Mouse (Mus musculus) heart, postnatal 25 days (tissue): ENCODE results near the gene Cldn22. TPM values are rescaled to one million over a fixed set of nuclear protein-coding genes. Genes with fewer than 3 reads are reported as not detected.

Source experiments
- DNase-seq: peaks from one replicate; pipeline ENCODE4 v3.0.0; 2022; ENCODE audit warnings: low spot score
- intact Hi-C: fragments of 180-260 bp; cut with DNase I; formaldehyde crosslinking; loops from one replicate; pipeline ENCODE4 v1.15.1; 2025
- total RNA-seq, 2 experiments: library from RNA; stranded (reverse); gene quantifications; 2 replicates each; pipeline ENCODE4 v1.2.3; 2021

Cldn22 gene
- total RNA-seq, 2 experiments from 2014 or later = not detected

- intact Hi-C loops = loop anchor here (5.0 kb wide), 1 partner anchor 85 kb away; no protein-coding TSS in a partner anchor
Measured at GRCm38 (mm10) chr8:47826911-47827310, 2.6 kb downstream of the Cldn22 start.

DNA sequence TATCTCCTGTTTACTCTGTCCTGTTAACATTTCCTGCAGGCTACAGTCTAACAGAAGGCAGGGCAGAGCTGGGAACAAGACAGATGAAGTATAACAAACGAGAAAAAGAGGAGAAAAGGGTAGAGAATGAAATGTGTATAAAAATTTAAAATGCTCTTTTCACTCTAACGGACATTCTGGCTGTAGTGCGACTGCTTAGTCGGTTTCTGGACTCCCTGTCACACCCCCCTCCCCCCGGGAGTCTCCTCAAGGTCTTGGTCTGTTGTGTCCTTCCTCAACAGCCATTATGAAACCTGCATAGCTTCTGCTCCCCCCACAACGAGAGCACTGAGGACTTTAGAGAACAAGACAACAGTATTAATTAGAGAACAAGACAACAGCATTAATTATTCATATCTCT lies 8.3 kb downstream of the Cldn22 start:
- intact Hi-C loops = no loop called here
- DNase-seq = no peak

More at GRCm38 (mm10) chr8:47826911-47827310, 2.6 kb downstream of the Cldn22 start:
- DNase-seq = no peak

- DNase-seq = no peak
- intact Hi-C loops = no loop called here
Measured at GRCm38 (mm10) chr8:47833944-47834343, 9.7 kb downstream of the Cldn22 start.

DNA sequence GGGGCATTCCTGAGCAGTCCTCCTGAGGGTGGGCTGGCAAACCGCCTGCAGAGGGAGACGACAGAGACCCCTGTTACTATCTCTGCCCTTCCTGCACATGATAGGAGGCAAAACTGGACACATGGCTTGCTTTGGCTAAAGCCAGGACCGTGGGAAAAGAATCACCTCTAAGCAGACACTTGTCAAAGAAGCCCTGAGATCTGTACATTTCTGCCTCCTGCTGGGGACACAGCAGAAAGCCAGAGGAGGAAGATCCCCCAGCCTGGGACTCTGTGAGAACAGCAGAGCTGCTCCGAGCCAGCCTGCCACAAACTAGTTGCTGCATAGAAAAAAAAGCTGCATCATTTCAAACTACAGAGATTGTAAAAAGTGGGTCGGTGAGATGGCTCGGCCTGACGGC lies 18.8 kb downstream of the Cldn22 start:
- intact Hi-C loops = loop anchor here (2.0 kb wide), 1 partner anchor 100 kb away; no protein-coding TSS in a partner anchor
- DNase-seq = no peak

DNA sequence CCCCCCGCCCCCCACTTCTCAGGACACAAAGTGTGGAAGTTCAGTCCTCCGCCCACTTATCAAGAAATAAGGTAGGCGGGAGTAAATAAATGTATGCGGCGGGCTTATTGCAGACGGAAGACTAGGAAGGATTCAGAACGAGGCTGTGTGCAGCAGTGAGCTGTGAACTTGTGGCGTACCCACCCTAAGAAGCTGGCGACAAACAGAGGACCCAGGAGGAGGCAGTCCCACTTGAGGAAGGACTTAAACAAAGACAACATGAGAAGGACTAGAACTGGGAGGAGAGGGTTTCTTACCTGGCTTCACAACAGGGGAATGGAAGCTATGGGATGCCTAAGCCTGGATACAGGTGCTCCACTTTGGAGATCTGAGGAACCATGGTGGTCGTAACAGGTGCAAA lies 19.4 kb downstream of the Cldn22 start:
- intact Hi-C loops = loop anchor here (2.0 kb wide), 1 partner anchor 101 kb away; no protein-coding TSS in a partner anchor
- no peak for DNase-seq

- no peak for DNase-seq
- intact Hi-C loops = no loop called here
Measured at GRCm38 (mm10) chr8:47845956-47846355, 21.7 kb downstream of the Cldn22 start.

GRCm38 (mm10) chr8:47847161-47847560 lies 22.9 kb downstream of the Cldn22 start:
- intact Hi-C loops = no loop called here
- no peak for DNase-seq

DNA sequence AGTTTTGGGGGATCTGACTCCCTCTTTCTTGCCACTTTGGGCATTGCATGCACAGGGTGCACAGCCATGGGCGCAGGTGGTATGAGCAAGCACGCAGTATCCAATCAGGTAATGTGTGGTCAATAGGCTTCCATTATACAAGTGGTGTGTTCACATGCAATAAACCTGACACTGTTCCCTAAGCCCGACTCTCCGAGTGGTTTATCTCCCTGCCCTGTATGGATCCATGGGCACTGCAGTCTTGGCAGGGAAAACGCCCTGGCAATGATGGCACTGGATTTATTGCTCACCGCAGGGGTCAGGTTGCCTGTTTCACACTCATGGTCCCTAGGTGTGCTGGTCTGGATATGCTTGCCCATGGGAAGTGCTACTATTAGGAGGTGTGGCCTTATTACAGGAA lies 23.6 kb downstream of the Cldn22 start:
- intact Hi-C loops = no loop called here

DNA sequence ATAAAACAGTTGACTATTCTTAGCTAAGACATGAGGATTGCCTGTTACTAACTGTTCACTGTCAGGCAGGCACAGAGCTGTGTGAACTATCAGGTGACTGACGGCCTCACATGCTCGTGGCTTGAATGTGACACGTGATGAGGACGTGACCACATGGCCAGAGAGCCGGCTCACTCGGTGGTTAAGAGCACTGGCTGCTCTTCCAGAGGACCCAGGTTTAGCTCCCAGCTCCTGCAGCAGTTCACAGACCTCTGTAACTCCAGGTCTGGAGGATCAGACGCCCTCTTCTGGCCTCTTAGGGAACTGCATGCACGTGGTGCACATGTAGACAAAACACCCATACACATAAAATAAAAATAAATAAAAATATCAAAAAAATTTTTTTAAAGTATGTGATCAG lies 25.6 kb downstream of the Cldn22 start:
- intact Hi-C loops = no loop called here
- no peak for DNase-seq

More for the DNA sequence above, 23.6 kb downstream of the Cldn22 start:
- DNase-seq = no peak

GRCm38 (mm10) chr8:47851824-47852502 lies 27.7 kb downstream of the Cldn22 start:
- DNase-seq = peak; percentile 60
- intact Hi-C loops = no loop called here

DNA sequence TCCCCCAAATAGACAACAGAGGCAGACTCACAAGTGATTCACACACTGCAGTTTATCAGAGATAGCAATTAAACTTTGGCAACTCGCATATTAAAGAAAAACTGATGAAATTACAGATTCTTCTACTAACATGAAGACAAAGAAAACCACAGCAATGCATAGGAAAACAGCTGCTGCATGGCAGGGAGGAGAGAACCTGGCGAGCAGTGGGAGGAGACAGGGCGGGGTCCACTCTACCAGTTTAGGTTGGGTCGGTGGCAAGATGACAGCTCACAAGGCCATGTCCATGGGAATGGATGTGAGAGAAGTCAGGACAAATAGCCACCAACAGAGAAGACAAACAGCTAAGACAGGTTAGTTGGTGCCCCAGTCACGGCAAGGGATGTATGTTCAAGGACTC lies 28.5 kb downstream of the Cldn22 start:
- intact Hi-C loops = no loop called here
- no peak for DNase-seq

DNA sequence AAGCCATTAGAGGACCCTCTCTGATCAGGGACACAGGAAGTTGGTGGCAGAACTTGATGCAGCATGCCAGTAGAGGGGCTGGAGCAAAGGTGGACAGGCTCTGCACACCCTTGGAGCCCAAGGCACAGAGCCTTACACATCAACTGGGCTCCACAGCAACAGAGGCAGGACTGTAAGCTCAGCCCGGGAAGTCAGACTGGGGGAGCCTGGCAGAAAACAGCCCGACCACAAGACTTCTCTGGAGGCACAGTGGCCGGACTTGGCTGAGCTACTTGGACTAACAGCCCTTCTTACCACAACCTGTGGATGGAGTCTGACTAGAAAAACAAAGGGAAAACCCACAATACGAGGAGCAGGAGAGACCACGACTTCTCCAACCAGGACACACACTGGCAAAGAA lies 29.1 kb downstream of the Cldn22 start:
- DNase-seq = no peak
- intact Hi-C loops = no loop called here

GRCm38 (mm10) chr8:47859259-47859658 lies 35.0 kb downstream of the Cldn22 start:
- intact Hi-C loops = no loop called here
- DNase-seq = no peak

- intact Hi-C loops = loop anchor here (2.0 kb wide), 1 partner anchor 150 kb away; no protein-coding TSS in a partner anchor
- no peak for DNase-seq
Measured at GRCm38 (mm10) chr8:47866568-47866967, 42.3 kb downstream of the Cldn22 start.

GRCm38 (mm10) chr8:47867067-47867466 lies 42.8 kb downstream of the Cldn22 start:
- peak; percentile 42 for DNase-seq
- intact Hi-C loops = loop anchor here (2.0 kb wide), 1 partner anchor 150 kb away; no protein-coding TSS in a partner anchor

GRCm38 (mm10) chr8:47872361-47873107 lies 48.3 kb downstream of the Cldn22 start:
- intact Hi-C loops = loop anchor here (5.0 kb wide), 2 partner anchors 45 to 80 kb away; no protein-coding TSS in a partner anchor
- DNase-seq = no peak

GRCm38 (mm10) chr8:47874497-47875178 lies 50.4 kb downstream of the Cldn22 start:
- no peak for DNase-seq
- intact Hi-C loops = loop anchor here (5.0 kb wide), 2 partner anchors 43 to 78 kb away; no protein-coding TSS in a partner anchor
